Mouse (Mus musculus): ENCODE results near the gene Ttc13. TPM values are rescaled to one million over a fixed set of nuclear protein-coding genes. Genes with fewer than 3 reads are reported as not detected.

Gene Ttc13
- polyA plus RNA-seq, 1 experiment from 2014 or later, result 59.1 TPM

- Histone ChIP-seq H3K4me3 (ENCODE audit: low read depth, low read length) (no peak overlapping the region), H3K9me3 (ENCODE audit: control insufficient read depth, low read length) (no peaks in the 10 kb centered on the region), H3K9ac (ENCODE audit: low read depth, low read length) (no peak overlapping the region), H3K36me3 (ENCODE audit: control insufficient read depth, insufficient read depth, low read length) (no peaks in the 10 kb centered on the region), H3K4me1 (replicated peaks; ENCODE audit: control insufficient read depth, insufficient read depth, low read length) (no peaks in the 10 kb centered on the region; the same call in 1 of the 2 replicates), H3K4me2 (replicated peaks; ENCODE audit: low read depth, low read length) (no peak overlapping the region), H3K27me3 (ENCODE audit: control insufficient read depth, insufficient read depth, low read length) (peaks cover 40% of the 10 kb centered on the region), H3K27ac (ENCODE audit: low read depth, low read length) (no peak overlapping the region)
- ATAC-seq (ENCODE audit: low FRiP score) (no peak), DNase-seq (ENCODE audit: low spot score) (peak; percentile 12)
- 30% methylated on average over 21 of the region's 21 CpGs for WGBS
Measured at GRCm38 (mm10) chr8:124752325-124752862, 30.6 kb upstream of the Ttc13 start.

- WGBS, result under 1% methylated on average over 33 of the region's 41 CpGs
- DNase-seq (ENCODE audit: low spot score) (peak; percentile 67), ATAC-seq (ENCODE audit: low FRiP score) (peak; percentile 61; the same call in 1 of the 2 replicates)
- Histone ChIP-seq H3K4me1 (replicated peaks; ENCODE audit: control insufficient read depth, insufficient read depth, low read length) (no peaks in the 10 kb centered on the region; the same call in 1 of the 2 replicates), H3K36me3 (ENCODE audit: control insufficient read depth, insufficient read depth, low read length) (no peaks in the 10 kb centered on the region), H3K9ac (ENCODE audit: low read depth, low read length) (peak within 1 kb of the TSS; percentile 47), H3K27ac (ENCODE audit: low read depth, low read length) (no peak within 1 kb of the TSS), H3K4me3 (ENCODE audit: low read depth, low read length) (peak within 1 kb of the TSS; percentile 45), H3K4me2 (replicated peaks; ENCODE audit: low read depth, low read length) (peak within 1 kb of the TSS; percentile 73), H3K9me3 (ENCODE audit: control insufficient read depth, low read length) (no peaks in the 10 kb centered on the region), H3K27me3 (ENCODE audit: control insufficient read depth, insufficient read depth, low read length) (peaks cover 40% of the 10 kb centered on the region)
Measured at GRCm38 (mm10) chr8:124751709-124752173, 30.0 kb upstream of the Ttc13 start, which contains the start of gene Fam89a. TSS of gene Fam89a (minus strand) at chr8:124751832.

GRCm38 (mm10) chr8:124751191-124751590 is 29.4 kb upstream of the Ttc13 start:
- no peaks in the 10 kb centered on the region for H3K9me3 ChIP-seq (ENCODE audit: control insufficient read depth, low read length)
- H3K4me1 ChIP-seq (replicated peaks; ENCODE audit: control insufficient read depth, insufficient read depth, low read length), result no peaks in the 10 kb centered on the region; the same call in 1 of the 2 replicates
- H3K9ac ChIP-seq (ENCODE audit: low read depth, low read length), result peak overlapping the region; percentile 47
- H3K4me3 ChIP-seq (ENCODE audit: low read depth, low read length), result peak overlapping the region; percentile 45
- H3K36me3 ChIP-seq (ENCODE audit: control insufficient read depth, insufficient read depth, low read length), result no peaks in the 10 kb centered on the region
- DNase-seq (ENCODE audit: low spot score) (peak; percentile 43), ATAC-seq (ENCODE audit: low FRiP score) (no peak)
- 0% methylated on average over 21 of the region's 31 CpGs for WGBS
- H3K27me3 ChIP-seq (ENCODE audit: control insufficient read depth, insufficient read depth, low read length), result peaks cover 40% of the 10 kb centered on the region
- peak overlapping the region; percentile 73 for H3K4me2 ChIP-seq (replicated peaks; ENCODE audit: low read depth, low read length)
- H3K27ac ChIP-seq (ENCODE audit: low read depth, low read length), result no peak overlapping the region

GRCm38 (mm10) chr8:124746661-124747060 is 24.9 kb upstream of the Ttc13 start:
- no peaks in the 10 kb centered on the region for H3K36me3 ChIP-seq (ENCODE audit: control insufficient read depth, insufficient read depth, low read length)
- no peaks in the 10 kb centered on the region for H3K9me3 ChIP-seq (ENCODE audit: control insufficient read depth, low read length)
- DNase-seq (ENCODE audit: low spot score) (no peak), ATAC-seq (ENCODE audit: low FRiP score) (no peak)
- no peak overlapping the region for H3K27ac ChIP-seq (ENCODE audit: low read depth, low read length)
- WGBS, result 78% methylated on average over 13 of the region's 13 CpGs
- H3K27me3 ChIP-seq (ENCODE audit: control insufficient read depth, insufficient read depth, low read length), result peaks cover 20% of the 10 kb centered on the region
- no peak overlapping the region for H3K4me2 ChIP-seq (replicated peaks; ENCODE audit: low read depth, low read length)
- no peak overlapping the region for H3K4me3 ChIP-seq (ENCODE audit: low read depth, low read length)
- no peak overlapping the region for H3K9ac ChIP-seq (ENCODE audit: low read depth, low read length)
- no peaks in the 10 kb centered on the region; the same call in 1 of the 2 replicates for H3K4me1 ChIP-seq (replicated peaks; ENCODE audit: control insufficient read depth, insufficient read depth, low read length)

GRCm38 (mm10) chr8:124739268-124739667 is 17.5 kb upstream of the Ttc13 start:
- no peak overlapping the region for H3K27ac ChIP-seq (ENCODE audit: low read depth, low read length)
- 79% methylated on average over 1 of the region's 1 CpGs for WGBS
- DNase-seq (ENCODE audit: low spot score) (peak; percentile 31), ATAC-seq (ENCODE audit: low FRiP score) (no peak)
- H3K4me2 ChIP-seq (replicated peaks; ENCODE audit: low read depth, low read length), result no peak overlapping the region
- H3K27me3 ChIP-seq (ENCODE audit: control insufficient read depth, insufficient read depth, low read length), result no peaks in the 10 kb centered on the region
- no peaks in the 10 kb centered on the region for H3K9me3 ChIP-seq (ENCODE audit: control insufficient read depth, low read length)
- H3K4me1 ChIP-seq (replicated peaks; ENCODE audit: control insufficient read depth, insufficient read depth, low read length), result no peaks in the 10 kb centered on the region
- H3K9ac ChIP-seq (ENCODE audit: low read depth, low read length), result no peak overlapping the region
- H3K36me3 ChIP-seq (ENCODE audit: control insufficient read depth, insufficient read depth, low read length), result 0 out of 2 replicates have a peak, but pooled peaks cover 2% of the 10 kb centered on the region
- no peak overlapping the region for H3K4me3 ChIP-seq (ENCODE audit: low read depth, low read length)

- Histone ChIP-seq H3K4me1 (replicated peaks; ENCODE audit: control insufficient read depth, insufficient read depth, low read length) (no peaks in the 10 kb centered on the region), H3K9ac (ENCODE audit: low read depth, low read length) (no peak overlapping the region), H3K36me3 (ENCODE audit: control insufficient read depth, insufficient read depth, low read length) (peaks cover 27% of the 10 kb centered on the region), H3K4me2 (replicated peaks; ENCODE audit: low read depth, low read length) (no peak overlapping the region), H3K9me3 (ENCODE audit: control insufficient read depth, low read length) (no peaks in the 10 kb centered on the region), H3K4me3 (ENCODE audit: low read depth, low read length) (no peak overlapping the region), H3K27me3 (ENCODE audit: control insufficient read depth, insufficient read depth, low read length) (no peaks in the 10 kb centered on the region), H3K27ac (ENCODE audit: low read depth, low read length) (no peak overlapping the region)
- WGBS, result 60% methylated on average over 3 of the region's 3 CpGs
- DNase-seq (ENCODE audit: low spot score) (no peak), ATAC-seq (ENCODE audit: low FRiP score) (no peak)
Measured at GRCm38 (mm10) chr8:124735371-124735911, 13.7 kb upstream of the Ttc13 start.

GRCm38 (mm10) chr8:124732828-124733227 is 11.0 kb upstream of the Ttc13 start:
- Histone ChIP-seq H3K27ac (ENCODE audit: low read depth, low read length) (no peak overlapping the region), H3K9ac (ENCODE audit: low read depth, low read length) (no peak overlapping the region), H3K4me1 (replicated peaks; ENCODE audit: control insufficient read depth, insufficient read depth, low read length) (no peaks in the 10 kb centered on the region), H3K27me3 (ENCODE audit: control insufficient read depth, insufficient read depth, low read length) (no peaks in the 10 kb centered on the region), H3K4me3 (ENCODE audit: low read depth, low read length) (no peak overlapping the region), H3K36me3 (ENCODE audit: control insufficient read depth, insufficient read depth, low read length) (peaks cover 32% of the 10 kb centered on the region), H3K9me3 (ENCODE audit: control insufficient read depth, low read length) (no peaks in the 10 kb centered on the region), H3K4me2 (replicated peaks; ENCODE audit: low read depth, low read length) (no peak overlapping the region)
- 96% methylated on average over 8 of the region's 8 CpGs for WGBS
- ATAC-seq (ENCODE audit: low FRiP score) (no peak), DNase-seq (ENCODE audit: low spot score) (no peak)

GRCm38 (mm10) chr8:124724301-124724700 is 2.5 kb upstream of the Ttc13 start:
- ATAC-seq (ENCODE audit: low FRiP score), result no peak
- H3K27me3 ChIP-seq (ENCODE audit: control insufficient read depth, insufficient read depth, low read length), result no peaks in the 10 kb centered on the region
- H3K9ac ChIP-seq (ENCODE audit: low read depth, low read length), result no peak overlapping the region
- WGBS, result 94% methylated on average over 7 of the region's 7 CpGs
- H3K36me3 ChIP-seq (ENCODE audit: control insufficient read depth, insufficient read depth, low read length), result 0 out of 2 replicates have a peak, but pooled peaks cover 1% of the 10 kb centered on the region
- H3K27ac ChIP-seq (ENCODE audit: low read depth, low read length), result no peak overlapping the region
- no peak for DNase-seq (ENCODE audit: low spot score)
- no peak overlapping the region for H3K4me3 ChIP-seq (ENCODE audit: low read depth, low read length)
- H3K4me2 ChIP-seq (replicated peaks; ENCODE audit: low read depth, low read length), result no peak overlapping the region
- H3K9me3 ChIP-seq (ENCODE audit: control insufficient read depth, low read length), result no peaks in the 10 kb centered on the region
- peaks cover 8% of the 10 kb centered on the region; the same call in 1 of the 2 replicates for H3K4me1 ChIP-seq (replicated peaks; ENCODE audit: control insufficient read depth, insufficient read depth, low read length)

Measured in hindbrain, embryonic 11.5 days (tissue).